Mouse (Mus musculus): Measurements from ENCODE around the gene Nmt1.

Nmt1 gene

DNA sequence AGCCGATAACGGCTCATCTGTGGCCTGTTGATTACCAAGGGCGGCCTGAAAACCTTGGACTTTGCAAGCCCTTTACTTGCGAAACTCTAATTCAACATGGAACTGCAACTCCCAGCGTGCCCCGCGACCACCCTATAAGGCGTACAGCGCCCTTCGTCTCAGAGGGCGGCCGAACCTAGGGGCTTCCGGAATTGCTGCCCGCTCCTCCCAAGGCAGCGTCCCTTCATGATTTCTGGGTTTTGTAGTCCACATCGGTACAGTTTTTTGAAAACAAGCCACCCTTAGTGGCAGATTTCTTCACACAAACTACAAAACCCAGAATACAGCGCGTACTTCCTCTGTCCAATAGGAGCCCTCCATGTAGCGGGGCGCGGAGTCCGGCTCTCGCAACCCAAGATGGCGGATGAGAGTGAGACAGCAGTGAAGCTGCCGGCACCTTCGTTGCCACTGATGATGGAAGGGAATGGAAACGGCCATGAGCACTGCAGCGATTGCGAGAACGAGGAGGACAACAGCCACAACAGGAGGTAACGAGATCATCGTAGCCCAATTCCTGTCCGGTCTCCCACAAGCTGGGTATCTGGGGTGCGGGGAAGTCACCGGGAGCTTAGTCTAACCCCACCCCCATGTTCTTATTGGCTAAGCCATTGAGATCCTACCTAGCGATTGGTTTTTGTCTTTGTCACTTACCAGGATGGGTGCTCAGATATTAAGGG is at the start of gene Nmt1, which contains the start of gene Dcakd:
Gene Nmt1 (plus strand): TSS at position 15 of the 716 bp plus-strand sequence.
Gene Dcakd (minus strand): TSS at position 158 of the 716 bp plus-strand sequence.
- in situ Hi-C loops (cut with MboI; ENCODE audit: low pct_unique_long_range_greater_than_20kb in 1 of 2, low sequenced_read_pairs in 2 of 2, unreplicated experiment in 1 of 2) = no loop called here

DNA sequence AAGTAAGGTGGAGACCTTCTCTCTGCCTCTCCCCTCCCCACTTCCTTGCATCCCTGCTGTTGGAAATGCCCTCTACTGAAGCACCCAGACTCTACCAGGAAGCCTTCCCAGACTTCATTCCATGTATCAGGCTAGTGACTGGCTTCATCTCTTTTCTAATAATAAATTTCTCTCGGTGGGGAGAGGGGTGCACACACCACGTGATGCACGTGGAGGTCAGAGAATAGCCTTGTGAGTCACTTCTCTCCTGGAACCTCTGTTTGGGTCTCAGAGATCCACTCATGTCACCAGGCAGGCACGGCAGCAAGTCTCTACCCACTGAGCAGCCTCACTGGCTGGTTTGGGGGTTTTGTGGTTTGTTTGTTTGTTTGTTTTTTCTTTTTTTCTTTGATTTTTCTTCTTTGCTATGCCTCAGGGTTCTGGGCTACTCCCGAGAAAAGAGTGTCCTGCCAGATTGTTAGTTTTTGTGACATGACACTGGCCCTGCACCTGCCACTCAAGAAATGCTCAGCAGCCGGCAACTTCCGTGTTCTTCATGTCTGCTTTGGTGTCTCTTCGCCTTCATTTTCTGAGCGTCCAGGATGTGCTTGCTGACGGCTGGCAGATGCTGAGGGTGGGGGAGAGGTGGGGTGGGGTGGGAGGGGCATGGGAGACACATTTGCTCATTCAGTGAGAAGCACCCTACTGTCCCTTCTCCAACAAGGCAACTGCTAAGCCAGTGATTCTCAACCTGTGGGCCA is 46.7 kb upstream of the Nmt1 start:
- in situ Hi-C loops (cut with MboI; ENCODE audit: low pct_unique_long_range_greater_than_20kb in 1 of 2, low sequenced_read_pairs in 2 of 2, unreplicated experiment in 1 of 2) = no loop called here

DNA sequence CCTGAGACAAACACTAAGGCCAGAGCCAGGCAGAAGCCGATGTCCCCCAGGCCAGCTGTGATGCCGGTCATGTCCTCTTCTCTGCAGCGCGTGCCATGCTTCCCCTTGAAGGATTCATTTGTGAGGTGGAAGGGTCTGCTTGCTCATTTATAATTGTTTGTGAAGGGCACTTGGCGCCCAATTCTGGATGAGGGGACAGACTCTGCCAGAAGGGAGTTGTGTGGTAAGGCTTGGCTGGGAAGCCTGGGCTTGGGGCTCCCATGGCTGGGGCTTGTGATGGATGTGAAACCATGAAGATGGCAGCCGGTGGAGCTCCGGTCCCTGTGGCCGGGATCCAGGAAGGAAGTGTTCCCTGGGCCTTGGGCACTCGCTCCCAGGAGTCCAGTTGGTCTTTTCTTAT is 43.9 kb upstream of the Nmt1 start:
- in situ Hi-C loops (cut with MboI; ENCODE audit: low pct_unique_long_range_greater_than_20kb in 1 of 2, low sequenced_read_pairs in 2 of 2, unreplicated experiment in 1 of 2) = no loop called here

DNA sequence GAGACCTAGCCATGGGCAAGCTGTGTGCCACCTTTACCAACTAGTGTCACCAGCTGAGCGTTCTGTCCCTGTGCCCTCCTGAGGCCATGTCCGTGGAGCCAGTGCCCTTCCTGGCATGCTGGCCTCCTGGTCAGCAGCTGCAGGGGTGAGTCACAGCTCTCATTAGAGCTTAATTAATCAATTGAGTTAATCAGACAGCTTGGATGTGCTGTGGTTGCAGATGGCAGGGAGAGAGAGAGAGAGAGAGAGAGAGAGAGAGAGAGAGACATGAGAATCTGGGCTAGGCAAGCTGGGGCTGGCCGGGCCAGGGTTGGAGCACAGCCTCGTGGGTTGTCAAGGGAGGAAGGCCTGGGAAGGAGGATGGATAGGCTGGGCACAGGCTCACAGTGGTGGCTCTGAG is 43.4 kb upstream of the Nmt1 start:
- in situ Hi-C loops (cut with MboI; ENCODE audit: low pct_unique_long_range_greater_than_20kb in 1 of 2, low sequenced_read_pairs in 2 of 2, unreplicated experiment in 1 of 2) = no loop called here

DNA sequence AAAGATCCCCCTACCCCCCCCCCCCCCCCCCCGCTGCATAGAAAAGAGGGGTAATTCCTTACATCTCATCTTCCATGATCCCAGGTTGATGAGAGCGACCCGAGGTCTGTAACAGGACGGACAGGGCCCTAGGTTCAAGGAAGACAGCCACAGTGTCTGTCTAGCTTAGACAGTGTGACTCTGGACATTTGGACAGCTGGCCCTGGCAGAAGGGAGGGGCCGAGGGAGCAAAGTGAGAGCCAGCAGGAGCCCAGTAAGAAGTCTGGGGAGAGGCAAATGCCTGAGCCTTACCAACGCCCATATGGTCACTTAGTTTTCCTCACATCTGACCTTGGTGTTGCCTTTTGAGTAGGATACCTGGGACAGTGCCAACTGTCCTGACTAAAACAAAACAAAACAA is 42.8 kb upstream of the Nmt1 start:
- in situ Hi-C loops (cut with MboI; ENCODE audit: low pct_unique_long_range_greater_than_20kb in 1 of 2, low sequenced_read_pairs in 2 of 2, unreplicated experiment in 1 of 2) = no loop called here

DNA sequence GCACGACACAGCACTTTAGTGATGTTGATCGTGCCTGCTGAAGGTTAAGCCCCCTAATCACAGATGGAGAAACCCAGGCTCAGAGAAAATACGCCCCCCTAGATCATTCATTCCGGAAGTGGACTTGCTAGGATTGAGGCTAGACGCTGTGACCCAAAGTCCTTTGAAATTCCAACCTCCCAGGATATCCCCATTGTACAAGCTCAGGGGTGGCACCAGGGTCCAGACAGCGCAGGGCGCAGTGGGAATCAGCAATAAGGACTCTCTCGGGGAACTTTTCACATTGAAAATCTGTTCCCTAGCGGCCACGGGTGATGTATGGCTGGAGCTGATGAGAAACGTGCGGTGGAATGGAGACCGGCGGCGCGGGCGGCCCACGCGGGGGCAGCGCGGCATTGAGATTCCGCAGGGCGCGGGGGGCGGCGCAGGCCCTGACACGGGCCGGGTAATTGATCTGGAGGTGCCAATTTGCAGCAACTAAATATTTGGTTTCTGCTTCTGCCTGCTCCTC is 38.3 kb upstream of the Nmt1 start:
- in situ Hi-C loops (cut with MboI; ENCODE audit: low pct_unique_long_range_greater_than_20kb in 1 of 2, low sequenced_read_pairs in 2 of 2, unreplicated experiment in 1 of 2) = loop anchor here in 1 of 2 experiments (5.0 kb wide), 1 partner anchor 92 kb away; no protein-coding TSS in a partner anchor

DNA sequence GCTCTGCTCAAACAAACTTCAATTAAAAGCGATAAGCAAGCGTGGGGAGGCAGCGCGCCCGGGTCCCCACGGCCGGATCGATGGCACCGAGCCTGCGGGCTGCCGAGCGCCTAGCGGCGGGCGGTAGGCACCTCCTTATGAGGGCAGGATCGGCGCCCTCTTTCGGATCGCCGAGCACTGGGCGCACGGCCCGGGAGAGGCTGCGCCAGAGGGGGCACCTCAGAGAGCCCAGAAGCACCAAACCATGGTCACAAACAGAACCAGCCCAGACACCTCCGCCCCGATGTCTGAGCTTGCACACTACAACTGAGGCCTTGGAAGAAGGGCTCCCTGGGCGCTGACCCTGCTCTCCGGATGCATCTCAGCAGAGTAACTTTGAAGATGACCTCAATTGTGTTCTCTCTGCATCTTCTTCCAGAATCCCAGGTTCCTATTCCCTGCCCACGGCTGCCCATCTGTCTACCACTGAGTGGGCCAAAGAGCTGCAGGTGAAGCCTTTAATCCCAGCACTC is 37.8 kb upstream of the Nmt1 start:
- in situ Hi-C loops (cut with MboI; ENCODE audit: low pct_unique_long_range_greater_than_20kb in 1 of 2, low sequenced_read_pairs in 2 of 2, unreplicated experiment in 1 of 2) = loop anchor here in 1 of 2 experiments (5.0 kb wide), 1 partner anchor 93 kb away; no protein-coding TSS in a partner anchor

DNA sequence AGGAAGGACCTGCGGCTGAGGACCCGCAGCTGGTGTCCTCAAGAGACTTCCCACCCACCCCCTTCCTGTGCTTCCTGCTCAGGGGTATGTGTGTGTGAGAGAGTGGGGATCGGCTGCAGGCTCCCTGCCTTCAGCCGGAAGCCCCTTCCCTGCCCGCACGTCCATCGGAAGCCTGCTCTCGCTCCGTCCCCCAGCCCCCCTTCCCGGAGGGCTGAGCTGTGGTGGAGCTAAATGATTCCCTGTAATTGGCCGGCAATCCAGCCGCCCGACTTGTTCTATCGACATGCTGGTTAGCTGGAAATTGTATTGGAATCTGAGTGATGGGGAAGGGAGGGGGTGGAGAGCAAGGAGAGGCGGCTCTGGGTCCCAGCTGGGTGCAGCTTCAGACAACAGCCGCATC is 36.3 kb upstream of the Nmt1 start:
- in situ Hi-C loops (cut with MboI; ENCODE audit: low pct_unique_long_range_greater_than_20kb in 1 of 2, low sequenced_read_pairs in 2 of 2, unreplicated experiment in 1 of 2) = loop anchor here in 1 of 2 experiments (5.0 kb wide), 1 partner anchor 94 kb away; no protein-coding TSS in a partner anchor

DNA sequence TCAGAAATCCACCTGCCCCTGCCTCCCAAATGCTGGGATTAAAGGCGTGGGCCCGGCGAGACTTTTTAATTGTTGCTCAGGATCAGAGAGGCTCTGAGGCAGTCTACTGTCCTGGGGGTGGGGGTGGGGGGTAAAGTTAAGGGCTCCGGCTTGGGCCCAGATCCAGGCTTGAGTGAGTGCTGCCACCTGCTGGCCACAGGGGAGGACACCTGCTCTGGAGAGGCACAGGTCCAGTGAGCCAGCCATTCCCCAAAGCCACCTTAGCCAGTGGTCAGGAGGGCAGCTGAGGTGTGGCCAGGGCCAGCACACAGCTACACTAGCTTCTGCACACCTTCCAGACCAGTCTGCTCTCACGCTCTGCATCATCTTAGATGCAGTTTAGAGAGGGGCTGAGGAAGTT is 35.0 kb upstream of the Nmt1 start:
- in situ Hi-C loops (cut with MboI; ENCODE audit: low pct_unique_long_range_greater_than_20kb in 1 of 2, low sequenced_read_pairs in 2 of 2, unreplicated experiment in 1 of 2) = loop anchor here in 1 of 2 experiments (5.0 kb wide), 1 partner anchor 96 kb away; no protein-coding TSS in a partner anchor

DNA sequence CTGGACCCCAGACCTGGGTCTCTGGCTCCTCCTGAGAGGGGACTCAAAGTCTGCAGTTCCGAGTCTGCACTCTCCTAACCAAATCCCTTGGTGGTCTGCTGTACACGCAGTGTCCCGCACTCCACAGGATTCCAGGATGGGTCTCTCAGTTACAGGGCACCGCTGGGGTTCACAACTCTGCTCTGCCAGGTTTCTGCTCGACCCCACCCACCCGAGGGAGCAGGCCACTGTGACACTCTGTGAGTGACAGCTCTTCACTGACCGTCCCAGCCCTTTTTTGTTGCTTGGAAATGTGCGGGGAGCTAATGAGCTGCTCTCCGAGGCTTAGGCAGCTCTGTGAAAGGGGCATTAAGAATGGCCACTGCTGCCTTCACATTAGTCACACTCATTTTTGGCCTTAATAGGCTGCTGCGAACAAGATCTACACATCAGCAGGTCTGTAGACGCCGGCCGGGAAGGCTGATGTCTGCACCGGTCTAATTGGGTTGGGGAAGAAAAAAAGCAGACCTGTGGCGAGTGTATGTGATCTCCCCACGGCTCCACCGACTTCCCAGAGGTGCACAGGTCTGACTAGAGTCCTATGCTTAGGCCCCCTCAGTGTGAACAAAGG is 34.5 kb upstream of the Nmt1 start:
- in situ Hi-C loops (cut with MboI; ENCODE audit: low pct_unique_long_range_greater_than_20kb in 1 of 2, low sequenced_read_pairs in 2 of 2, unreplicated experiment in 1 of 2) = loop anchor here in 1 of 2 experiments (5.0 kb wide), 1 partner anchor 96 kb away; no protein-coding TSS in a partner anchor

DNA sequence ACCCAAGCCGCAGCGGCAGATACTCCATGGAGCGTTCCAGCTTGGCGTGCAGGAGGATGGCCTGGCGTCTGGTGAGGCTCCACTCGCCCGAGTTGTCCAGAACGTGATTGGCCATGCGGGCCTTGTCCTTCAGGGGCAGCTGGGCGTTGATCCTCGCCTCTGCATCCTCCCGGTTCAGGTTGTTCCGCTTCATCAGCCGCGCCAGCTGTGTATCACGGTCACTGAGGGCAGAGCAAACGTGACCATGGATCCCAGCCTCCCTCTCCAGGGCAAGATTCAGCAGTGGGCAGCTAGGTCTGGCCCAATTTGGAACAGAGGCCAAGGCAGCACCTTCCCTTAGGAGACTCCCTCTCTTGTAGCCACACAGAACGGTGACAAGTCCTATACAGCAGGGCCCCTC is 33.0 kb upstream of the Nmt1 start:
- in situ Hi-C loops (cut with MboI; ENCODE audit: low pct_unique_long_range_greater_than_20kb in 1 of 2, low sequenced_read_pairs in 2 of 2, unreplicated experiment in 1 of 2) = loop anchor here in 1 of 2 experiments (5.0 kb wide), 1 partner anchor 98 kb away; no protein-coding TSS in a partner anchor

DNA sequence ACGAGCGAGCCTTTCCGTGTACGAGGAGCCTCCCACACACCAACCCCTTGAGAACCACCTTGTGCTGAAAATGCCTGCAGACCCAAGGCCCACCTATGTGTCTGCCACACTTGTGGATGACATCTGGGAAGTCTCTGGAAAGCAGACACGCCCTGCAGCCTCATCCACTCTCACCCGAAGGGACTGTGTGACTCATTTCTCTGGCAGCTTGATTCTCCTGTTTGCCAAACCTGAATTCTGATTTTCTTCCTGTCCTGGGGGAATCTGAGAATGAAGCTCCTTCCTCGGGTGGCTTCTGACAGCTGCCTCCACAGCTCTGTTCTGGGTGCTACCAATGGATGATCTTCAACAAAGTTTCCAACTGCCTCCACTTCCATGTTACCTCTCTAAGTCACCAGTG is 31.6 kb upstream of the Nmt1 start:
- in situ Hi-C loops (cut with MboI; ENCODE audit: low pct_unique_long_range_greater_than_20kb in 1 of 2, low sequenced_read_pairs in 2 of 2, unreplicated experiment in 1 of 2) = no loop called here

DNA sequence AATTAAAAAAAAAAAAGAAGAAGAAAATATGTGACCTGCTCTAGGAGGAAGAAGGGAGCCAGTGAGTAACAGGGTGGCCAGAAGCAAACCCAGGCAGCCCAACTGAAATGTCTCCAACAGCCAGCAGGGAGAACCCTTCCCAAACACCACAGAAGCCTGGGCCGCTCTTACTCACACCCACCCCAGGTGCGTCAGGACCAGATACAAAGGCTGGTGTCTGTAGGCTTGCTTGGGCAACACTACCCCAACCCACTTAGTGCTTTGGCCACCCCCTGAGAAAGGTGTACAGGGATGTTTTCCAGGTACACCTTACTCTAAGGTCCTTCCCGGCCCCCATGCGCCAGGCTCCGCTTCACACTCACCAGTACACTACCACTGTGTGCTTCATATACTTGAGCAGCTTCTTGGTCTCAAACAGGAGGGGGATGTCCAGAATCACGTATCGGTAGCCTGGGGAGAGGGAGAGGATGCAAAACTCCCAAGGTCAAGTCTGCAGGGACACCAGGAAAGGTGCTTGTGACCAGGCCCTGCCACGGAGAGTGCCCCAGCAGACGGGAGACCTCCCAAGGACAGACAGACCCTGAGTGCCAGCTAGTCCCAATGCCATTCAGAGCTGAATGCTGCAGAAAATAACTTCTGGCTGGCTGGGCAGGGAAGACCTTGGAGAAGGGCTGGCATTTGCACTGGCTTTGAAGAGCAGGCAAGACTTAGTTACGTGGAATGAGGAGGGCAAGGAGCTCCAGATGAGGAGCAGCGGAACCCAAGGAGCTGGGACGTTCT is 30.8 kb upstream of the Nmt1 start:
- in situ Hi-C loops (cut with MboI; ENCODE audit: low pct_unique_long_range_greater_than_20kb in 1 of 2, low sequenced_read_pairs in 2 of 2, unreplicated experiment in 1 of 2) = no loop called here

DNA sequence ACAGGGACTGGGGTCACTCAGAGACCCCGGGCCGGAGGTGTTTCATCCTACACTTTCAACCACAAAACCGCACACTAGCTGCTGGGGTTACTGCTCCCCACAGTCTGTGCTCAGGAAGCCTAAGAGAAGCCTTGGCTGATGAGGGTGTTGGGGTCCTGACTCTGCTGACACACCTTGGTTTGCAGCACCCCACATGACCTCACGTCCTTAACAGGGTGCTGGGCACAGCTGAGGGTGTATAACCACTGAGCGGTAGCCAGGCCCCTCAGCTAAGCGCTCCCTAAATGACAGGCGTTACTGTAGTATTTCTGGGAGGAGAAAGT is 29.8 kb upstream of the Nmt1 start:
- in situ Hi-C loops (cut with MboI; ENCODE audit: low pct_unique_long_range_greater_than_20kb in 1 of 2, low sequenced_read_pairs in 2 of 2, unreplicated experiment in 1 of 2) = no loop called here

DNA sequence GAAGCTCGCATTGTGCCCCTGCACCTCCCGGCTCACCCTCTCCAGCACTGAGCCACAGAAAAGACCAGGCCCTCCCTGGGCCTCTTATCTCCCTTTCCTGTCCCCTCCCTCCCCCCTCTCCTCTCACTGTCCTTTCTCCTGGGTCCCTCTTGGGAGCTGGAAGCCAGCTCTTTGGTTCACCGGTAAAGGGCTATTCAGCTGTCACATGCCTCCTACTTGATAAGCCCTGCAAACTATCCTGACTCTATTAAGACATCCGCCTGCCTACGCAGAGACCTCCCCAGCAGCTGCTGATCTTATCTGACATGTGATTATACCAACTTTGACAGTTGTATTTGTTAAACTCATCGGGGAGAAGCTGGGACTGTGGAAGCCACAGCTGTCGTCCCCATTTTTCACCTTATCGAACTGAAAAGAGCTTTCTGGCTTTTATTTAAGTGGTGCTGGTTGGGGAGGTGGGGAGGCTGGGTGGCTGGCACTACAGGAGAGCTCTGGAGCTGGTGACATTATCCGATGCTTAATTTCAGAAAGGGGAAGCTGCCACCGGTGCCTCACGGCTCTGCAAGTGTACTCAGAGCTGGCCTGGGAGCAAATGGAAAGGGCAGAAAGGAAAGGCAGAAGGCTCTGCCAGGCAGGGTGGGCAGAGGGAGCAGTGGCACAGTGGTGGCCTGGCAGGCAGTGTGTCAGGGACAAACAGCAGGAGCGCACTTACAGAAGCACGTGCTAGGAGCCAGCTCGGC is 29.2 kb upstream of the Nmt1 start:
- in situ Hi-C loops (cut with MboI; ENCODE audit: low pct_unique_long_range_greater_than_20kb in 1 of 2, low sequenced_read_pairs in 2 of 2, unreplicated experiment in 1 of 2) = no loop called here

DNA sequence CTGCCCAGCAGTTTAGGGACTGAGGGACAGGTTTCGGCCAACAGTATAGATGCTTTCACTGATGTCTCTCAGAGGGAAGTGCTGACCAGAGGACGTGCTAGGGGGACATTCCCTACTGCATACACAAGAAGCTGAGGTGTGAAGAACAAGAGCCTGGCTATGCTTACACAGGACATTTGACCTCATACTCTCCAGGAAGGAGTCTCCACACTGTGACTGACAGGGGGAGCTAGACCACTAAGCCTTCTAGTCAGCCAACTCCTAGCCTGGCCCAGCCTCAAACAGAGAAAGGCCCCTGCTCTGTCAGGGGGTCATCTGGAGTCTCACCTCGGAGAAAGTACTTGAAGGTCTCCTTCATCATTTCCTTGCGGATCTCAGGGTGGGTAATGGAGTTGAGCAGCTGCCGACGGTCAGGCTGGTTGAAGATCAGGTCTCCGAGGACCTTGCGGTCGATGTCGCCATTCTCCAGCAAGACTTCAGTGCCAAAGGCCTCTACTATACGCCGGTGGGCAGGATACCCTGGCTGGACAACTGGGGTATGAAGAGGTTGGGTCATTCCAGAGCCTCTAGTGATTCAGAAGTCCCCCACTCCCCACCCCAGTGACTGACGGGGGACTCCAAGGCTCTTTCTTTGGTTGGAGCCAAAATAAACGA is 28.5 kb upstream of the Nmt1 start:
- in situ Hi-C loops (cut with MboI; ENCODE audit: low pct_unique_long_range_greater_than_20kb in 1 of 2, low sequenced_read_pairs in 2 of 2, unreplicated experiment in 1 of 2) = no loop called here

DNA sequence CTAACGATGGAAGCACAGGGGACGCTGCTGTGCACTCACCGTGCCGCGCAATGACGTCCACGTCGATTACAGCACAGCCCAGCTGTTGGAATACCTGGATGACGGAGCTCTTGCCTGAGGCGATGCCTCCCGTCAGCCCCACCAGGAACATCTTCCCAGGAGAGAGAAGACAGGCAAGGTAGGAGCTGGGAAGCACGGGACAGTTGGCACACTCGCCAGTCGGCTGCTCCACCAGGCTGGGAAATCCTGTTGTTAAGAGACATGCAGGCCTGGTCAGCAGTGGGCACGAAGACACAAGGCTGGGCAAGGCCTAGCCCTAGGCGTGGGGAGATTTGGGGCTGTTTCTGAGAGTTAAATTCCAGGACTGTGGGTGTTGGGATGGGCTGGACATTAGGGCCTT is 27.9 kb upstream of the Nmt1 start:
- in situ Hi-C loops (cut with MboI; ENCODE audit: low pct_unique_long_range_greater_than_20kb in 1 of 2, low sequenced_read_pairs in 2 of 2, unreplicated experiment in 1 of 2) = no loop called here
